Mouse (Mus musculus) thymus, adult 2 months (tissue): ENCODE measurements around the gene Sun2.

Source experiments
- CTCF ChIP-seq: fragments of 200-500 bp; IDR thresholded peaks from 2 replicates; pipeline ENCODE4 v1.5.1; 2012; ENCODE audit warnings: mild to moderate bottlenecking, control low read depth, low read length, moderate library complexity, borderline replicate concordance; ENCODE audit not compliant: control insufficient read depth, poor library complexity, insufficient read depth; ENCODE audit errors: extremely low read depth
- POLR2A ChIP-seq: fragments of 200-500 bp; IDR thresholded peaks from 2 replicates; pipeline ENCODE4 v1.6.1; 2012; ENCODE audit warnings: mild to moderate bottlenecking, low read length, control low read depth, moderate library complexity; ENCODE audit not compliant: control insufficient read depth, poor library complexity, insufficient read depth; ENCODE audit errors: extremely low read depth

DNA sequence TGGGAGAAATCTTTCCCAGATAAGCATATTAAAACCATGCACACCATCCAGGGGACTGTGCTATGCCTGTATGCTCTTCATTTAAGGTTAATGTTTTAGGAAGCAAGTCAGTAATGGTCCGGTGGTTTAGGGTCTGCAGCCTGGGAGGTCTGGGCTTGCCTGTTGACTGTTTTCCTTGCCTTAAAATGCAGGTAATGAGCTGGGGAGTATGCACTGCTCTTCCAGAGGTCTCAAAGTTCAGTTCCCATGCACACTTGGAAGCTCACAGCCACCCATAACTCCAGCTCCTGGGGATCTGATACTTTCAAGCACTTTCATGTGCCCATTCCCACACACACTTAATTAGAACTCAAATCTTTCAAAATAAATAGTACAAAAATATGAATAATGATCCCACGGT is 45.8 kb downstream of the Sun2 start:
- no peak for TF ChIP-seq CTCF
- TF ChIP-seq POLR2A: no peak
